Mouse (Mus musculus) hindbrain, postnatal 0 days (tissue): ENCODE data around the gene Tnfrsf1b. TPM values are rescaled to one million over a fixed set of nuclear protein-coding genes. Genes with fewer than 3 reads are reported as not detected.

Experiments used
- ATAC-seq: fragments of 200-750 bp; cut with Nextera tagmentation; 2 replicates; pipeline ENCODE4 v1.8.0; 2017; ENCODE audit warnings: mild to moderate bottlenecking, moderate TSS enrichment, moderate library complexity
- DNase-seq: peaks from one replicate; pipeline ENCODE4 v3.0.0-alpha.2; 2015; ENCODE audit warnings: low spot score
- H3K27ac ChIP-seq: fragments of 300-500 bp; sonication (generic); 2 replicates; pipeline ENCODE4 v1.5.1; 2014; ENCODE audit warnings: mild to moderate bottlenecking
- H3K27me3 ChIP-seq: fragments of 300-500 bp; sonication (generic); 2 replicates; pipeline ENCODE4 v1.6.1; 2014; ENCODE audit warnings: low read length, mixed read lengths; ENCODE audit not compliant: insufficient read depth
- H3K36me3 ChIP-seq: fragments of 300-500 bp; sonication (generic); 2 replicates; pipeline ENCODE4 v1.6.1; 2014; ENCODE audit warnings: low read length, mixed read lengths; ENCODE audit not compliant: insufficient read depth
- H3K4me1 ChIP-seq: fragments of 300-500 bp; sonication (generic); 2 replicates; pipeline ENCODE4 v1.6.1; 2014; ENCODE audit warnings: antibody characterized with exemption, low read length, mixed read lengths; ENCODE audit not compliant: insufficient read depth
- H3K4me2 ChIP-seq: fragments of 300-500 bp; sonication (generic); 2 replicates; pipeline ENCODE4 v1.6.1; 2014; ENCODE audit warnings: low read depth, mild to moderate bottlenecking, low read length, moderate library complexity, mixed read lengths
- H3K4me3 ChIP-seq: fragments of 300-500 bp; sonication (generic); 2 replicates; pipeline ENCODE4 v1.5.1; 2014; ENCODE audit warnings: low read length
- H3K9ac ChIP-seq: fragments of 300-500 bp; sonication (generic); replicated peaks from 2 replicates; pipeline ENCODE4 v1.6.1; 2014; ENCODE audit warnings: mild to moderate bottlenecking, low read length, moderate library complexity, mixed read lengths
- H3K9me3 ChIP-seq: fragments of 300-500 bp; sonication (generic); 2 replicates; pipeline ENCODE4 v1.6.1; 2016; ENCODE audit warnings: low read length, mixed read lengths
- CTCF ChIP-seq: IDR thresholded peaks from 2 replicates; pipeline ENCODE4 v1.5.1; 2016; ENCODE audit warnings: antibody characterized with exemption, control low read depth, low read depth
- WGBS: fragments of 180-500 bp; shearing (Covaris S2); extraction: QIAGEN DNeasy Blood & Tissue Kit; methylation state at CpG from one replicate; pipeline ENCODE4 v1.1.7; 2014; 5-methylcytosine and 5-hydroxymethylcytosine counted together
- polyA plus RNA-seq: library from polyadenylated mRNA; unstranded; fragments of >200 nt; fragmentation: Nextera tagmentation; extraction: Ambion mirVana; gene quantifications from 2 replicates; pipeline ENCODE4 v1.2.1, GENCODE M21; 2015
- total RNA-seq: library from RNA; depleted of rRNA; stranded (reverse); fragments of >200 nt; gene quantifications from 2 replicates; pipeline ENCODE4 v1.2.3, GENCODE M21; 2014

The Tnfrsf1b gene
- total and polyA plus RNA-seq, 2 experiments from 2014 or later, result 2.9 to 7.3 TPM

GRCm38 (mm10) chr4:145221379-145221778 lies 25.3 kb downstream of the Tnfrsf1b start:
- 82% methylated on average over 2 of the region's 2 CpGs for WGBS
- Histone ChIP-seq H3K9me3 (no peaks in the 10 kb centered on the region), H3K4me1 (no peaks in the 10 kb centered on the region), H3K9ac (no peak overlapping the region), H3K4me2 (no peak overlapping the region), H3K36me3 (no peaks in the 10 kb centered on the region), H3K27me3 (no peaks in the 10 kb centered on the region), H3K4me3 (no peak overlapping the region), H3K27ac (no peak overlapping the region)
- DNase-seq (no peak), ATAC-seq (no peak)
- TF ChIP-seq CTCF, result no peak

DNA sequence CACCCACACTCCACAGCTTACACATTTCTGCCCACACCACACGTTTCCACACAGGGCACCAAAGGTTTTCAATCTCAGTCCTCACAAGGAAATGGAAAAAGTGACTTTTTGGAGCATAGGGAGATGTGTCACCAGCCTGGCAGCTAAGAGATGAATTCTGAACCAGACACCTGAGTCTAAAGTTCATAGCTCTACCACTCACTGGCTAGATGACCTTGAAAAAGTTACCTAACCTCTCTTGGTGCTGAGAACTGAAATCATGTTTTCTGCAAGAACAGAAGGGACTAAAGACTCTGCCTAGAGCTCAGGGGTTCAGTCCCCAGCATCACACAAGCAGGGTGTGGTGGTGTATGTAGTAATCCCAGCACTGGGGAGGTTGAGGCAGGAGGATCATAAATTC lies 26.7 kb downstream of the Tnfrsf1b start:
- no peaks in the 10 kb centered on the region for H3K27me3 ChIP-seq
- H3K9me3 ChIP-seq, result no peaks in the 10 kb centered on the region
- no peaks in the 10 kb centered on the region for H3K36me3 ChIP-seq
- H3K9ac ChIP-seq, result no peak overlapping the region
- TF ChIP-seq CTCF, result no peak
- no peaks in the 10 kb centered on the region for H3K4me1 ChIP-seq
- 75% methylated on average over 1 of the region's 1 CpGs for WGBS
- no peak overlapping the region for H3K4me2 ChIP-seq
- no peak overlapping the region for H3K4me3 ChIP-seq
- DNase-seq (no peak), ATAC-seq (no peak)
- no peak overlapping the region for H3K27ac ChIP-seq

- ATAC-seq, result no peak
- no peak overlapping the region for H3K4me2 ChIP-seq
- no peaks in the 10 kb centered on the region for H3K36me3 ChIP-seq
- 63% methylated on average over 15 of the region's 15 CpGs for WGBS
- H3K9me3 ChIP-seq, result no peaks in the 10 kb centered on the region
- peak; percentile 31; the same call in 1 of the 2 replicates for TF ChIP-seq CTCF
- no peak overlapping the region for H3K4me3 ChIP-seq
- H3K4me1 ChIP-seq, result 0 out of 2 replicates have a peak, but pooled peaks cover 5% of the 10 kb centered on the region
- H3K9ac ChIP-seq, result no peak overlapping the region
- no peaks in the 10 kb centered on the region for H3K27me3 ChIP-seq
- DNase-seq, result no peak
- no peak overlapping the region for H3K27ac ChIP-seq
These were observed 27.3 kb downstream of the Tnfrsf1b start for GRCm38 (mm10) chr4:145219240-145219985.

DNA sequence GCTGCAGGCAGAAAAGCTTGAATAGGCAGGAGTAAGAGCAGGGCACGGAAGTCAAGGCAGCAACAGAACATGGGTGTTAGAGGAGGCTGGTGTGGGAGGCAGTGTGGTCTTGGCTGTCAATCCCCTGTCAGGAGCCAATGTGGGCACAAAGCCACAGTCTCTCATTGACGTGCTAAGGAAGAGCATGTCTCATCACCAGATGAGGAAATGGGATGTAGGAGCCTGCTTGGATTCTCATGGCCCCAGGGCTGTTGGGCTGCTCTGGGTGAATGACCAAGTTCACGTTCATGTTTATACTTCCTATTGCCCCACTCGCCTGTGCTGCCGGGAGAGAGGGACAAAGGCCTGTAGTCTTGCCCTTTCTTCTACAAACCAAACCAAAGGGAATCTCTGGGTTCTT lies 28.8 kb downstream of the Tnfrsf1b start:
- Histone ChIP-seq H3K27ac (no peak overlapping the region), H3K4me1 (0 out of 2 replicates have a peak, but pooled peaks cover 5% of the 10 kb centered on the region), H3K9me3 (no peaks in the 10 kb centered on the region), H3K9ac (no peak overlapping the region), H3K4me3 (no peak overlapping the region), H3K27me3 (no peaks in the 10 kb centered on the region), H3K36me3 (no peaks in the 10 kb centered on the region), H3K4me2 (no peak overlapping the region)
- ATAC-seq, result no peak
- TF ChIP-seq CTCF, result no peak
- DNase-seq, result no peak
- WGBS, result 62% methylated on average over 5 of the region's 5 CpGs

- no peak for TF ChIP-seq CTCF
- 0 out of 2 replicates have a peak, but pooled peaks cover 5% of the 10 kb centered on the region for H3K4me1 ChIP-seq
- WGBS, result 56% methylated on average over 6 of the region's 6 CpGs
These were observed 29.6 kb downstream of the Tnfrsf1b start for GRCm38 (mm10) chr4:145217046-145217445.

GRCm38 (mm10) chr4:145215396-145215795 lies 31.3 kb downstream of the Tnfrsf1b start:
- no peak overlapping the region for H3K4me3 ChIP-seq
- 0 out of 2 replicates have a peak, but pooled peaks cover 5% of the 10 kb centered on the region for H3K4me1 ChIP-seq
- ATAC-seq (no peak), DNase-seq (no peak)
- H3K9ac ChIP-seq, result no peak overlapping the region
- no peaks in the 10 kb centered on the region for H3K27me3 ChIP-seq
- no peaks in the 10 kb centered on the region for H3K36me3 ChIP-seq
- no peak overlapping the region for H3K27ac ChIP-seq
- no peak for TF ChIP-seq CTCF
- WGBS, result 85% methylated on average over 2 of the region's 2 CpGs
- H3K4me2 ChIP-seq, result no peak overlapping the region
- H3K9me3 ChIP-seq, result no peaks in the 10 kb centered on the region

More at GRCm38 (mm10) chr4:145217046-145217445, 29.6 kb downstream of the Tnfrsf1b start:
- ATAC-seq (no peak), DNase-seq (no peak)
- Histone ChIP-seq H3K9ac (no peak overlapping the region), H3K27ac (no peak overlapping the region), H3K9me3 (no peaks in the 10 kb centered on the region), H3K27me3 (no peaks in the 10 kb centered on the region), H3K36me3 (no peaks in the 10 kb centered on the region), H3K4me2 (no peak overlapping the region), H3K4me3 (no peak overlapping the region)

DNA sequence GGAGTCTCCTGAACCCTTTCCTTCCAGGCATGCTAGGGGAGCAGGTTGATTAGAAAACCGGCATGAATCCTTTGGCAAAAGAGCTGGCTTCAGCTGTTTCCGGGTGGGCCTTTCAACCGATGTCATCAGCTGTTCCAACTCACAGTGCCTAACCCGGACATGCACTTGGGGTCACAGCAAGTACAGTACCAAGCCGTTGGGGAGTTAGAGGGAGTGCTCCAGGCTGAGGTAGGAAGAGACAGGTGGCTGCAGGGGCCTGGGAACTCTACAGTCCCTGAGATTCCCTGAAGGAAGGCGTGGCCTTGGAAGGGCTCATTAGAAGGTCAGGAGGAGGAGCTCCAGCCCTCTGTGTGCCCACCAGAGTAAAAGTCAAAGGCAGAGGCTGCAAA lies 31.9 kb downstream of the Tnfrsf1b start:
- H3K9me3 ChIP-seq, result no peaks in the 10 kb centered on the region
- H3K36me3 ChIP-seq, result no peaks in the 10 kb centered on the region
- H3K4me2 ChIP-seq, result no peak overlapping the region
- no peak overlapping the region for H3K9ac ChIP-seq
- TF ChIP-seq CTCF, result no peak
- no peak overlapping the region for H3K4me3 ChIP-seq
- WGBS, result 31% methylated on average over 6 of the region's 6 CpGs
- H3K4me1 ChIP-seq, result 0 out of 2 replicates have a peak, but pooled peaks cover 5% of the 10 kb centered on the region
- ATAC-seq (peak; percentile 56; the same call in 1 of the 2 replicates), DNase-seq (no peak)
- peak overlapping the region; percentile 62; the same call in 1 of the 2 replicates for H3K27ac ChIP-seq
- H3K27me3 ChIP-seq, result no peaks in the 10 kb centered on the region
